Mouse (Mus musculus) stomach, embryonic 16.5 days (tissue): ENCODE results near the gene Ada. TPM values are rescaled to one million over a fixed set of nuclear protein-coding genes. Genes with fewer than 3 reads are reported as not detected.

ENCODE experiments used
- ATAC-seq: fragments of 200-750 bp; cut with Nextera tagmentation; 2 replicates; pipeline ENCODE4 v1.8.0; 2017; ENCODE audit warnings: moderate number of reproducible peaks, moderate TSS enrichment; ENCODE audit not compliant: insufficient read depth, low FRiP score
- H3K27ac ChIP-seq: fragments of 300-500 bp; sonication (generic); 2 replicates; pipeline ENCODE4 v1.5.1; 2014; ENCODE audit warnings: low read length
- H3K27me3 ChIP-seq: fragments of 300-500 bp; sonication (generic); 2 replicates; pipeline ENCODE4 v1.6.1; 2014; ENCODE audit warnings: low read length, control low read depth, mixed read lengths; ENCODE audit not compliant: control insufficient read depth, insufficient read depth
- H3K36me3 ChIP-seq: fragments of 300-500 bp; sonication (generic); 2 replicates; pipeline ENCODE4 v1.6.1; 2014; ENCODE audit warnings: low read length; ENCODE audit not compliant: control insufficient read depth, insufficient read depth
- H3K4me1 ChIP-seq: fragments of 300-500 bp; sonication (generic); 2 replicates; pipeline ENCODE4 v1.6.1; 2014; ENCODE audit warnings: low read length, control low read depth, mixed read lengths; ENCODE audit not compliant: control insufficient read depth, insufficient read depth
- H3K4me2 ChIP-seq: fragments of 300-500 bp; sonication (generic); 2 replicates; pipeline ENCODE4 v1.6.1; 2014; ENCODE audit warnings: low read depth, low read length, mixed read lengths
- H3K4me3 ChIP-seq: fragments of 300-500 bp; sonication (generic); replicated peaks from 2 replicates; pipeline ENCODE4 v1.5.1; 2014; ENCODE audit warnings: mild to moderate bottlenecking, low read length
- H3K9ac ChIP-seq: fragments of 300-500 bp; sonication (generic); 2 replicates; pipeline ENCODE4 v1.6.1; 2014; ENCODE audit warnings: low read length
- H3K9me3 ChIP-seq: fragments of 300-500 bp; sonication (generic); replicated peaks from 2 replicates; pipeline ENCODE4 v1.6.1; 2016; ENCODE audit warnings: low read length, control low read depth; ENCODE audit not compliant: control insufficient read depth
- WGBS: fragments of 180-500 bp; shearing (Covaris S2); extraction: QIAGEN DNeasy Blood & Tissue Kit; methylation state at CpG from one replicate; pipeline ENCODE4 v1.1.7; 2014; 5-methylcytosine and 5-hydroxymethylcytosine counted together
- polyA plus RNA-seq: library from polyadenylated mRNA; unstranded; fragments of >200 nt; fragmentation: Nextera tagmentation; extraction: Ambion mirVana; gene quantifications from 2 replicates; pipeline ENCODE4 v1.2.1, GENCODE M21; 2015

Ada gene
- polyA plus RNA-seq, 1 experiment from 2014 or later, result 5.2 TPM

DNA sequence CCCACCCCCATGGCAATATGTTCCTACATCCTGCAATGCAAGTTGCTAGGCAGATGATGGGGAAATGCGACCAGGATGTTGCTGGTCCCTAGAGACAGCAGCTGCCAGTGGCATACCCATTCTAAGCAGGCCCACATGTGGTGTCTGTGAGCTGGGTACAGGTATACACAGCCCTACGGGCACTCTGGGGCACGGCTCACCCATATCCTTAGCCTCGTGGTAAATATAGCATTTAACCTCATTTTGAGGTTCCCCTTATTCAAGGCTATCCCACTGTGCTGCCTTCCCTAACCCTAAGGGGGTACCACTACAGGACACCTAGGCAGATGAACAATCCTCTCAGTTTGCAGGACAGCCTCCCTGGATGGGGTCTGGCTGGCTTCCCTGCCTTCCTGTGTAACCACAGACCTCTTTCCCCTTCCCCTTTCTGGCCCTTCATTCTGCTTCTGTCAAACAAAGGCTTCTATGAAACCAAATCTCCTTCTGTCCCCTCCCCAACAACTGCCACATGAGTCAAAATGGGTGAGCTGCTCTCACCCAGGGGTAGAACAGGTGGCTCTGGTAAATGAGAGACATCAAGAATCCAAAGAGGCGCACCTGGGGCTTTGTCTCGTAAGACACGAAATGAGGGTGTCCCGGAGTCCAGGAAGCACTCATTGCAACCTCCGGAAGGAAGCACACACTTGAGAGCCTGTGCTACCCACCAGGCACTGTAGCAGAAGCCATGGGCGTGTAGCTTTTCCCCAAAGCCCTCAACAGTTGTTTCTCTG lies 5.1 kb downstream of the Ada start:
- Histone ChIP-seq H3K4me3 (no peak overlapping the region), H3K27me3 (peaks cover 13% of the 10 kb centered on the region), H3K9ac (no peak overlapping the region), H3K4me1 (0 out of 2 replicates have a peak, but pooled peaks cover 7% of the 10 kb centered on the region), H3K27ac (no peak overlapping the region), H3K9me3 (no peaks in the 10 kb centered on the region), H3K4me2 (no peak overlapping the region), H3K36me3 (no peaks in the 10 kb centered on the region)
- WGBS, result 77% methylated on average over 10 of the region's 10 CpGs
- ATAC-seq, result no peak

- no peak for ATAC-seq
- H3K27ac ChIP-seq, result no peak overlapping the region
- no peak overlapping the region for H3K4me2 ChIP-seq
- H3K4me3 ChIP-seq, result no peak overlapping the region
- H3K4me1 ChIP-seq, result no peaks in the 10 kb centered on the region
- no peaks in the 10 kb centered on the region for H3K36me3 ChIP-seq
- 64% methylated on average over 6 of the region's 6 CpGs for WGBS
- no peaks in the 10 kb centered on the region for H3K9me3 ChIP-seq
- no peak overlapping the region for H3K9ac ChIP-seq
- H3K27me3 ChIP-seq, result peaks cover 6% of the 10 kb centered on the region
Observed at GRCm38 (mm10) chr2:163743357-163743756, 6.7 kb downstream of the Ada start.

- no peak overlapping the region for H3K4me3 ChIP-seq
- no peak overlapping the region for H3K4me2 ChIP-seq
- no peaks in the 10 kb centered on the region for H3K9me3 ChIP-seq
- H3K27me3 ChIP-seq, result no peaks in the 10 kb centered on the region
- no peaks in the 10 kb centered on the region for H3K4me1 ChIP-seq
- no peak for ATAC-seq
- no peaks in the 10 kb centered on the region for H3K36me3 ChIP-seq
- WGBS, result 65% methylated on average over 5 of the region's 5 CpGs
- no peak overlapping the region for H3K9ac ChIP-seq
- H3K27ac ChIP-seq, result no peak overlapping the region
Observed at GRCm38 (mm10) chr2:163742656-163743055, 7.4 kb downstream of the Ada start.

GRCm38 (mm10) chr2:163735980-163736379 lies 14.1 kb downstream of the Ada start:
- no peak overlapping the region for H3K4me2 ChIP-seq
- no peaks in the 10 kb centered on the region for H3K9me3 ChIP-seq
- no peak overlapping the region for H3K9ac ChIP-seq
- H3K27me3 ChIP-seq, result no peaks in the 10 kb centered on the region
- H3K4me1 ChIP-seq, result peaks cover 6% of the 10 kb centered on the region; the same call in 1 of the 2 replicates
- ATAC-seq, result peak; percentile 42; the same call in 1 of the 2 replicates
- WGBS, result 55% methylated on average over 6 of the region's 6 CpGs
- H3K36me3 ChIP-seq, result no peaks in the 10 kb centered on the region
- no peak overlapping the region for H3K27ac ChIP-seq
- H3K4me3 ChIP-seq, result no peak overlapping the region

DNA sequence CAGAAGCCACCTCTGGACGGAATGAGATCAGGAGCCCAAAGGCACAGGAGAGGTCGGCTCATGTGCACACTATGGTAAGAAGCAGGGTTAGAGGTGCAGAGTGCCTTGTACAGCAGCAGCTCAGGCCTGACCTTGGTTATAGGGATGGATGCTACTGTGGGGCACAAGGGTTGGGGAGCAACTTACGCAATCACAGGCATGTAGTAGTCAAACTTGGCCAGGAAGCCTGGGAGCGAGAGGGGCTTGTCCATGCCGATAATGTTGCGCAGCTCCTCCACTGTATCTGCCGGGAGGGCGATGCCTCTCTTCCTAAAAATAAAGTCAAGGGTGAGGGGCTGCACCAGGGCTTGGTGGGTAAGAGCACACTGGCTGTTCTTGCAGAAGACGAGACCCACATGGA lies 14.9 kb downstream of the Ada start:
- Histone ChIP-seq H3K36me3 (no peaks in the 10 kb centered on the region), H3K27me3 (no peaks in the 10 kb centered on the region), H3K27ac (no peak overlapping the region), H3K4me1 (peaks cover 6% of the 10 kb centered on the region; the same call in 1 of the 2 replicates), H3K9me3 (no peaks in the 10 kb centered on the region), H3K4me2 (no peak overlapping the region), H3K4me3 (no peak overlapping the region), H3K9ac (no peak overlapping the region)
- ATAC-seq, result no peak
- WGBS, result 91% methylated on average over 9 of the region's 9 CpGs

DNA sequence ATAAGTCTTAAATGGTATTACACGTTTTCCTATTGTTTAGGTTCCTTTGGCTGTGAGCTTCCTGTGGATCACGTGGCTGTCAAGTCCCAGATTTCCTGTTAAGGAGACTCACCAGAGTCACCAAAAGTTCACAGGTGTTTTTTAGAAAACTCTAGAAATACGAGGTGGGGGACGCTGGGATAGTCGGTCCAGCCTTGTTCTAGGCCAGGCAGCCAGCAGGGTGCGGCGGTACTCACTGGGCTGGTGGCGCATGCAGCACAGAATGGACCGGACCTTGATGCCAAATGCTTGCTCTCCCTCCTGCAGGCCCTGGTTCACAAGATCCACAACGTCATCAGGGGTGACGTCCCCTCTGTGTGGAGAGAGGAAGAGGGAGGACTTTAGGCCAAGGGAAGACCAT lies 18.0 kb downstream of the Ada start:
- Histone ChIP-seq H3K9me3 (no peaks in the 10 kb centered on the region), H3K36me3 (no peaks in the 10 kb centered on the region), H3K4me2 (no peak overlapping the region), H3K27ac (no peak overlapping the region), H3K27me3 (no peaks in the 10 kb centered on the region), H3K9ac (no peak overlapping the region), H3K4me3 (no peak overlapping the region), H3K4me1 (peaks cover 6% of the 10 kb centered on the region; the same call in 1 of the 2 replicates)
- ATAC-seq, result no peak
- 82% methylated on average over 11 of the region's 11 CpGs for WGBS

DNA sequence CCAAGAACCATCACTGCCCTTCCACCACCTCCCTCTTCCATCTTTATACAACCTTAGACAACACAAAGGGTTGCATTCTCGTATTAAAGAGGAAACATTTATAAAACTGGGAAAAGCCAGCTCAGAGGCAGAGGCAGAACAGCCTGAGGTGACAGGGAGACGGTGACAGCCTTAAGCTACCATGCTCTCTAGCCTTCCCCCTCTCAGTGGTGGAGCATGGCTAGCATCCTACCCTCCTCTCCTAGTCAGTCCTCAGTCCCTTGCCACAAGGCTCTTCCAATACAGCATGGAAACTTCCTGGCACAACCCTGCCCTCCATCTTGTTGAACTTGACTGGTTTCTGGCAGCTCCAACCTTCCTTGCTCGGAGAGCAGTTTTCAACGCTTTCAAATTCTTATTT lies 21.7 kb downstream of the Ada start:
- H3K9ac ChIP-seq, result no peak overlapping the region
- no peaks in the 10 kb centered on the region for H3K4me1 ChIP-seq
- WGBS, result 73% methylated on average over 4 of the region's 4 CpGs
- no peak overlapping the region for H3K27ac ChIP-seq
- no peak overlapping the region for H3K4me2 ChIP-seq
- H3K27me3 ChIP-seq, result no peaks in the 10 kb centered on the region
- H3K9me3 ChIP-seq, result no peaks in the 10 kb centered on the region
- no peak overlapping the region for H3K4me3 ChIP-seq
- no peaks in the 10 kb centered on the region for H3K36me3 ChIP-seq
- no peak for ATAC-seq

DNA sequence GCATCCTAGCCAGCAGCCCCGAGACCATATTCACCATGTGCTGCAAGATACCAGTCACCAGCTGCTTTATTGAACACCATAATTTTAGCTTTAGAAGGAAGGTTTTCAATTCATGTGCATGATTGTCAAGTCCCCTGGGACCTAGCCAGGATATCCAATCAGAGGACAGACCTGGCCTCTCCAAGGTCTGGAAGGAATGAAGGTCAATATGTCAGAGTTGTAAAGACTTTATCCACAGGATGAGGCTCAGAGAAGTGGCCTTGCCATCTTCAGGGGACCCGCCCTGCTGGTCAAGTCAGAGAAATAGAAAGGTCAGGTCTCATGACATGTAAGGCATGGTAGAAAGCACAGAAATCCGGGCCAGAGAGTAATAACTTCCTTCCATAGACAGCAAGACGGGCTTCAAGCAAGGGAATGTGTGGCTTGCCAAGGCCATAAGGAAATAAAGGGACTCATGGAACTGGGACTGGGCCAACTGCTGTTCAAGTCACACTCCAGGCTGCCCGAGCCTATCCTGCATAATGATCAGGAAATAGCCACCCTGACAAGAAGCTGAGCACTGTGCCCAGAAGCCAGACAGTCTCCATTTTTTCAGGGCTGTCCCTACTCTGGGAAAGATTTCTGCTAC lies 23.2 kb downstream of the Ada start:
- H3K27ac ChIP-seq, result no peak overlapping the region; the same call in 1 of the 2 replicates
- H3K4me2 ChIP-seq, result no peak overlapping the region
- no peaks in the 10 kb centered on the region for H3K4me1 ChIP-seq
- H3K9ac ChIP-seq, result no peak overlapping the region
- 71% methylated on average over 5 of the region's 5 CpGs for WGBS
- no peak overlapping the region for H3K4me3 ChIP-seq
- no peaks in the 10 kb centered on the region for H3K9me3 ChIP-seq
- no peaks in the 10 kb centered on the region for H3K27me3 ChIP-seq
- no peak for ATAC-seq
- H3K36me3 ChIP-seq, result no peaks in the 10 kb centered on the region

GRCm38 (mm10) chr2:163722550-163722949 lies 27.5 kb downstream of the Ada start:
- H3K9me3 ChIP-seq, result no peaks in the 10 kb centered on the region
- peaks cover 4% of the 10 kb centered on the region; the same call in 1 of the 2 replicates for H3K36me3 ChIP-seq
- no peaks in the 10 kb centered on the region for H3K27me3 ChIP-seq
- H3K4me3 ChIP-seq, result no peak overlapping the region
- WGBS, result 77% methylated on average over 7 of the region's 7 CpGs
- no peak for ATAC-seq
- peaks cover 3% of the 10 kb centered on the region for H3K4me1 ChIP-seq
- no peak overlapping the region for H3K9ac ChIP-seq
- H3K4me2 ChIP-seq, result no peak overlapping the region
- H3K27ac ChIP-seq, result no peak overlapping the region
